13 mouse cellular contexts compared by ENCODE assay signal in genomic region chr1:167915578-167916275, GRCm38 (mm10).
DNase-seq lines count a peak whose midpoint lies in the region; ATAC-seq and TF ChIP-seq lines count a peak whose summit lies in the region.
"Had no signal": no experiment of that assay in that cellular context is flagged by ENCODE, and none has a peak within 500 bp of the region (broad histone marks: within the 10 kb centered on the region; RNA-seq: fewer than 3 reads in every experiment).

No protein-coding gene starts in this region.

- WGBS in hindbrain, embryonic 10.5 days, result 61% methylated on average over 6 of the region's 6 CpGs
- 67% methylated on average over 6 of the region's 6 CpGs for WGBS in hindbrain, embryonic 12.5 days
- WGBS in neural tube, embryonic 12.5 days, result 70% methylated on average over 6 of the region's 6 CpGs
- 66% methylated on average over 6 of the region's 6 CpGs for WGBS in hindbrain, embryonic 15.5 days
- 58% methylated on average over 6 of the region's 6 CpGs for WGBS in intestine, postnatal 0 days

- ATAC-seq in hindbrain, embryonic 12.5 days (ENCODE audit: low FRiP score), result no peak
- peak; percentile 21; the same call in 1 of the 2 replicates for ATAC-seq in neural tube, embryonic 12.5 days (ENCODE audit: low FRiP score, low read depth)
- 0 out of 2 replicates have a peak, but pooled peaks have one; percentile 45 for ATAC-seq in hindbrain, embryonic 15.5 days (ENCODE audit: low FRiP score, low read depth)
- no peak for ATAC-seq in intestine, postnatal 0 days

- DNase-seq in hindbrain, embryonic 10.5 days (ENCODE audit: low spot score), result no peak
- DNase-seq in neural tube, embryonic 10.5 days (ENCODE audit: extremely low spot score, low spot score), result no peak
- DNase-seq in cerebellum, adult 9-10 months, result no peak

- H3K27me3 ChIP-seq in hindbrain, embryonic 10.5 days (ENCODE audit: insufficient read depth, poor library complexity, severe bottlenecking), result no peaks in the 10 kb centered on the region
- no peaks in the 10 kb centered on the region for H3K27me3 ChIP-seq in hindbrain, embryonic 12.5 days
- no peaks in the 10 kb centered on the region for H3K27me3 ChIP-seq in neural tube, embryonic 12.5 days (replicated peaks)
- H3K27me3 ChIP-seq in hindbrain, embryonic 15.5 days, result no peaks in the 10 kb centered on the region
- no peaks in the 10 kb centered on the region for H3K27me3 ChIP-seq in intestine, postnatal 0 days (replicated peaks; ENCODE audit: control insufficient read depth, insufficient read depth, low read length)
- H3K27me3 ChIP-seq: CH12.LX; liver, embryonic 13.5 days had no signal

- no peak overlapping the region for H3K4me3 ChIP-seq in hindbrain, embryonic 10.5 days
- no peak overlapping the region for H3K4me3 ChIP-seq in hindbrain, embryonic 12.5 days
- H3K4me3 ChIP-seq in neural tube, embryonic 12.5 days, result no peak overlapping the region
- H3K4me3 ChIP-seq in hindbrain, embryonic 15.5 days, result no peak overlapping the region
- H3K4me3 ChIP-seq in intestine, postnatal 0 days (ENCODE audit: low read depth, low read length), result no peak overlapping the region
- H3K4me3 ChIP-seq: embryonic facial prominence, embryonic 13.5 days; limb, embryonic 12.5 days; liver, embryonic 13.5 days had no signal

- H3K27ac ChIP-seq in hindbrain, embryonic 10.5 days, result peak overlapping the region; percentile 62; the same call in 1 of the 2 replicates
- H3K27ac ChIP-seq in hindbrain, embryonic 12.5 days, result no peak overlapping the region
- H3K27ac ChIP-seq in neural tube, embryonic 12.5 days, result no peak overlapping the region
- H3K27ac ChIP-seq in hindbrain, embryonic 15.5 days (replicated peaks), result no peak overlapping the region
- H3K27ac ChIP-seq in intestine, postnatal 0 days (ENCODE audit: low read depth, low read length), result no peak overlapping the region
- H3K27ac ChIP-seq: embryonic facial prominence, embryonic 13.5 days; kidney, postnatal 0 days; limb, embryonic 12.5 days; liver, embryonic 13.5 days had no signal

- no peaks in the 10 kb centered on the region for H3K36me3 ChIP-seq in hindbrain, embryonic 10.5 days
- no peaks in the 10 kb centered on the region for H3K36me3 ChIP-seq in hindbrain, embryonic 12.5 days
- no peaks in the 10 kb centered on the region for H3K36me3 ChIP-seq in neural tube, embryonic 12.5 days
- no peaks in the 10 kb centered on the region for H3K36me3 ChIP-seq in hindbrain, embryonic 15.5 days
- no peaks in the 10 kb centered on the region for H3K36me3 ChIP-seq in intestine, postnatal 0 days (ENCODE audit: control insufficient read depth, insufficient read depth)
- H3K36me3 ChIP-seq: embryonic facial prominence, embryonic 13.5 days; limb, embryonic 12.5 days; liver, embryonic 13.5 days had no signal

- H3K9ac ChIP-seq in hindbrain, embryonic 12.5 days, result no peak overlapping the region
- no peak overlapping the region for H3K9ac ChIP-seq in neural tube, embryonic 12.5 days
- no peak overlapping the region for H3K9ac ChIP-seq in hindbrain, embryonic 15.5 days
- H3K9ac ChIP-seq in intestine, postnatal 0 days (ENCODE audit: low read depth, low read length), result no peak overlapping the region
- H3K9ac ChIP-seq: embryonic facial prominence, embryonic 13.5 days; limb, embryonic 12.5 days; liver, embryonic 13.5 days; lung, embryonic 14.5 days had no signal

- no peak for TF ChIP-seq CTCF in intestine, postnatal 0 days (IDR thresholded peaks at IDR 0.05; ENCODE audit: low read depth)

- no peaks in the 10 kb centered on the region for H3K9me3 ChIP-seq in hindbrain, embryonic 10.5 days
- 0 out of 2 replicates have a peak, but pooled peaks cover 6% of the 10 kb centered on the region for H3K9me3 ChIP-seq in hindbrain, embryonic 12.5 days (replicated peaks)
- peaks cover 4% of the 10 kb centered on the region; the same call in 1 of the 2 replicates for H3K9me3 ChIP-seq in neural tube, embryonic 12.5 days
- H3K9me3 ChIP-seq in hindbrain, embryonic 15.5 days, result no peaks in the 10 kb centered on the region
- H3K9me3 ChIP-seq in intestine, postnatal 0 days (ENCODE audit: control insufficient read depth), result no peaks in the 10 kb centered on the region
- H3K9me3 ChIP-seq: limb, embryonic 12.5 days; liver, embryonic 13.5 days had no signal

- no peak overlapping the region for H3K4me2 ChIP-seq in hindbrain, embryonic 12.5 days (replicated peaks)
- no peak overlapping the region for H3K4me2 ChIP-seq in neural tube, embryonic 12.5 days (replicated peaks)
- no peak overlapping the region for H3K4me2 ChIP-seq in hindbrain, embryonic 15.5 days
- H3K4me2 ChIP-seq in intestine, postnatal 0 days (replicated peaks; ENCODE audit: low read depth), result no peak overlapping the region
- H3K4me2 ChIP-seq: embryonic facial prominence, embryonic 13.5 days; limb, embryonic 12.5 days; liver, embryonic 13.5 days; lung, embryonic 14.5 days had no signal

- peaks cover 3% of the 10 kb centered on the region; the same call in 1 of the 2 replicates for H3K4me1 ChIP-seq in hindbrain, embryonic 10.5 days (replicated peaks)
- 0 out of 2 replicates have a peak, but pooled peaks cover 7% of the 10 kb centered on the region for H3K4me1 ChIP-seq in hindbrain, embryonic 12.5 days
- 0 out of 2 replicates have a peak, but pooled peaks cover 5% of the 10 kb centered on the region for H3K4me1 ChIP-seq in neural tube, embryonic 12.5 days
- H3K4me1 ChIP-seq in hindbrain, embryonic 15.5 days (replicated peaks), result peaks cover 4% of the 10 kb centered on the region; the same call in 1 of the 2 replicates
- no peaks in the 10 kb centered on the region for H3K4me1 ChIP-seq in intestine, postnatal 0 days (replicated peaks; ENCODE audit: control insufficient read depth, insufficient read depth, low read length)
- H3K4me1 ChIP-seq: embryonic facial prominence, embryonic 13.5 days; liver, embryonic 13.5 days had no signal

Comparison
In these comparisons a context has a peak if more than half of its experiments do, and no peak if none do; other contexts are left out.
1. ATAC-seq: peak in neural tube, embryonic 12.5 days (single experiment) and hindbrain, embryonic 15.5 days (single experiment); none in hindbrain, embryonic 12.5 days (single experiment) and intestine, postnatal 0 days (single experiment).